Mouse (Mus musculus): Measurements from ENCODE around the gene Car5b. TPM values are rescaled to one million over a fixed set of nuclear protein-coding genes. Genes with fewer than 3 reads are reported as not detected.

Car5b gene
- total RNA-seq, 2 experiments from 2014 or later, result 2.6 to 2.7 TPM

DNA sequence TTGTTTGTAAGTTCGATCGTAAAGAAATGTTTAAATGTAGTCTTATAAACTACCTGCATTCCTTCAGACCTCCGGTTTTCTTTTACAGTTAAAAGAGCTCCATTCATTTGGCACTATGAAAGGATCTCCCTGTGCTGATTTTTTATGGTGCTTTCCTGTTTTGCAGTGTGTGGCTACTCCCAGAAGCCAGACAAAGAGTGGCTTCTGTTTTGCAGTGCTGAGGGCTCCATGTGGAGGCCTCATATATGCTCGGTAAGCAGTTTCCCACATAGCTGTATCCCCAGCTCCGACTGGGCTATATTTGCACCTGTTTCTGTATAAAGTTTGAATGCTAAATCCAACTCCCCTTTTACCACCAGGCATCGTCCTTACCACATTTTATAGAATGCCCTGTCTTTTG is 45.7 kb downstream of the Car5b start:
- intact Hi-C loops (cut with DNase I), result no loop called here
- DNase-seq (ENCODE audit: extremely low spot score in 1 of 2, low spot score in 2 of 2), result no peak

DNA sequence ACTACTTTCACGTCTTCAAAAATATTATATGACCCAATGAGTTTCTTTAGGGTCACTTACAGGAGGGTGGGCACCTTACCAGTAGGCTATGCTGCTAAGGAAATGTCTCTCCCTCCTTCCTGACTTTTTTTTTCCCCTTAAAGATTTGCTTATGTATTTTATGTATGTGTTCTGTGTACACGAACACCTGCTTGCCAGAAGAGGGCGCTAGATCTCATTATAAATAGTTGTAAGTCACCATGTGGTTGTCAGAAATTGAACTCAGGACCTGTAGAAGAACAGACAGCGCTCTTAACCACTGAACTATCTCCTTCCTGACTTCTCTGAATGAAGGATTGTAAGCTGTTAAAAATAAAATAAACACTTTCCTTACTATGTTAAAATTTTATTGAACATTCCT is 46.3 kb downstream of the Car5b start:
- no peak for DNase-seq (ENCODE audit: extremely low spot score in 1 of 2, low spot score in 2 of 2)
- intact Hi-C loops (cut with DNase I), result no loop called here

DNA sequence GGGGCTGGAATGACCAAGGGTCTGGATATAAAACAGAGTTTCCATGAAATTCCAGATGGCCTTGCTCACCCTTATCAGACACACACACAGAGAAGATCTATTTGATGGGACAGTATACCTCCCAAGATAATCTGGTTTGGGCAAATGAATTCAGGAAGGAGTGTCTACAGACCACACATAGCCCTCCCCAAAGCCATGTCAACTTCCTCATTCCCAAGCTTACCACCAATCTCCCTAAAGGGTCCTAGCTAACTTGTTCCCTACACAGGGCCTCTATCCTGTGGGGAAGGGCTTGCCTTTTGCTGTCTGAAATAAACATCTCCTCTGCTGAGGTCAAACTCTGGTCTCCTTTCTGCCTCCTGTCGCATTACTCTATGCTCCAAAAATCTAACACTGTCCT is 46.7 kb downstream of the Car5b start:
- DNase-seq (ENCODE audit: extremely low spot score in 1 of 2, low spot score in 2 of 2), result no peak
- intact Hi-C loops (cut with DNase I), result no loop called here

DNA sequence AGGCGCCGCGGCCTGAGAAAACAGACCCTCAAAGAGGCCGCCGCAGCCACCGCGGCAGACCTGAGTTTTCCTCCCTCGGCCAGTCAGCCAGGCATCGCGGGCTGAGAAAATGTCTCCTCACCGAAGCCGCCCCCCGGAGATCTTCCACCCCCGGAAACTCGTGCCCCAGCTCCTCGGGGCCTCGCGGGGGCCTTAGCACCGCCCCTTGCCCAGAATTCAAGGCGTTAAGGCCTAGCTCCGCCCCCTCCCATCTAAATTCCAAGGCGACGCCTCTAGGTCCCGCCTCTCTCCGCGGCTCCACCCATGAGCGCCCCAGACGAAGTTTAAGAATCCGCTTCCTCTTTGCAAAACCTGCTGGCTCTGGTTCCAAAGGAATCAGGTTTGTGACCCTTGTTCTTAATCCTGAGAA is 69.3 kb downstream of the Car5b start, which contains the start of gene Zrsr2:
Gene Zrsr2, minus strand, starts transcription at position 195 of the 409 bp plus-strand sequence.
- peak; percentile 52 to 93 for DNase-seq (ENCODE audit: extremely low spot score in 1 of 2, low spot score in 2 of 2)
- intact Hi-C loops (cut with DNase I), result no loop called here

DNA sequence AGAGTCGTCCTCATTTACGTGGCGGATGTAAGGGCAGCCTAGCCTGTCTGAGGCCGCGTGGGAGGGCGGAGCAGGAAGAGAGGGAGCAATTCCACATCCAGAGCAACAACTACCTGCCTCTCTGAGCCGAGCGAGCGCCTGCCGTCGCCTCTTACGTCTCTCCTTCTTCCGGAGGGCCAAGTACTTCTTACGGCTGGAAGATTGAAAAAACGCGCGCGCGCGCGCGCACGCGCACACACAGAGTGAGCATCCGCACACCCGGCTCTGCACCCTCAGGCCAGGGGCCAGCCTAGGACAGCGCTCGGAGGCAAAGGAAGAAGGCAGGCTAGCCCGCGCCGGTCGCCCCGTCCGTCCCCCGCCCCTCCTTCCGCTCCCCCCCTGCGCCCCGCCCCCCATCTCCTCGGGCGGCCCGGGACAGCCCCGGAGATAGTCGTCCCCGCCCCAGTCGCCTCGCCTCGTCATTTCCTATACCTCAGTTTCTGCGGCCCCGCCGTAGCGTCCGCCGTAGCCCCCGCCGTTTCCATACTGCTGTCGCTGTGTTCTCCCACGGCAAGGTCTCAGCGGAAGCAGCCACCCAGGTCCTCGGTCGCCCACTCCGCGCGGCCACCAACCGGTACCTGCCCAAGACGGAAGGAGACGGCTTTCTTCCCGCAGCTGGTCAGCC is 69.9 kb downstream of the Car5b start:
- intact Hi-C loops (cut with DNase I), result no loop called here
- DNase-seq (ENCODE audit: extremely low spot score in 1 of 2, low spot score in 2 of 2), result peak in 1 of 2 experiments; percentile 83

DNA sequence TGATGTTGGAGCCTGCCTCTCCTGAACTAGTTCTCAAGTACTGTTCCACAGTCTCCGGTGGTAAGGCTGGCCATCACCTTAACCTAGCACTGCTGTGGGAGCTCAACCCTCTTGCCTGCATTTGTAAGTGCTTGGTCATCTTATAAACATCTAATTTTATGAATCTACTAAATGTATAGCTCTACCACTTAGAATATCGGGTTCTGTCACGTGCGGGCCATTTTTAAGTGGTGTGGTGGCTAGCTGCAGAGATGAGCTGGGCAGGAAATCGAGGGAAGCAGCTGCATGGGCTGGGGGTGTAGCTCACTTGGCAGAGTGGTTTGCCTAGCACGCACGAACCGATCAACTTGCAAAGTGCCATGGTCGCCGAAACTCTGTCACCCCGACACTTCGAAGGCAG is 70.4 kb downstream of the Car5b start:
- no peak for DNase-seq (ENCODE audit: extremely low spot score in 1 of 2, low spot score in 2 of 2)
- intact Hi-C loops (cut with DNase I), result no loop called here

DNA sequence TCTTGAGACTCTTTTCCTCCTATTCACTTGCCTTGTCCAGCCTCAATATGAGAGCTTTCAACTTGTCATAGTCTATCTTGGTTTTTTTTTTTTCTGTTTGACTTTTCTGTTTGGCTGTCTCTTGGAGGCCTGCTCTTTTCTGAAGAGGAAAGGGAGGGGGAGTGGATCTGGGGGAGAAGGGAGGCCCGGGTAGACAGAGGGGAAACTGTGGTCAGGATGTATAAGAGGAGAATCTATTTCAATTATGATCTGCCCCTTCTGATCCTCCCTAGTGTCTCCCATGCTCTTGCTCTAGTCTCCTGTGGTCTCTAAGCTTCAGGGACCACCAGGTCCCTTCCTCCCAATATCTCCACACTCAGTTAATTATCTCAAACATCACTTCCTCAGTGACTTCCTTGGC is 76.2 kb downstream of the Car5b start:
- intact Hi-C loops (cut with DNase I), result no loop called here
- no peak for DNase-seq (ENCODE audit: extremely low spot score in 1 of 2, low spot score in 2 of 2)

DNA sequence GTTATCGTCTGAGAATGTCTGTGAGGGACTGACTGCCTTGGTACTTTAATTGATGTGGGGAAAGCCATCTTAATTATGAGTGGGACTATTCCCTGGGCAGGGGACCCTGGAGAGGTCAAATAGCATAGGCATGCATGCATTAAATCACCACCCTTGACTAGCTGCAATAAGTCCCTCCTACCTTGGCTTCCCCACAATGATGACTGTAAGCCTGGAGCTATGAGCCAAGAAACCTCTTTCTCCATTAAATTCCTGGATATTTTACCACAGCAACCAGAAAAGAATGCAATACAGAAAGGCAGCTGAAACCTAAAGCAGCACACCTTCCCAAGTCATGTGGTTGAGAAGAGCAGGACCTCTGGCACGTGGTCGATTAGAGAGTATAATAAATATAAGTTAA is 83.4 kb downstream of the Car5b start:
- intact Hi-C loops (cut with DNase I), result no loop called here
- DNase-seq (ENCODE audit: extremely low spot score in 1 of 2, low spot score in 2 of 2), result no peak

DNA sequence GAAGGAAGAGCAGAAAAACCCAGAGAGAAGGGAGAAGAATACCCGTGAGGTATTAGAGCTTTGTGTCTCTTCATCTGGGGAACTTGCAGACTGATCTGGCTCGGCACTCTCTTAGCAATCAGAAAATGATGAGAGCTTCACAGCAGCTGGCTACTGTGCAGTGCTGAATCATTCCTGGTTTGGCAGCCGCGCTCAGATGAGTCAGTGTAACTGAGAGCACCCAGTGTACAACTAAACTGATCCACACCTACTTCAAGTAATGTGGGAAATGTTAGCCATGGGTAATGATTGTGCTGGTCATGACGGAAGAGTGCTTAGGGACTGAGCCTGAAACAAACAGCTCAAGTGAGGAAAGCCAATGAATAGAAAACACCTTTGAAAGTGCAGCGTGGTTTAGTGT is 89.2 kb downstream of the Car5b start:
- DNase-seq (ENCODE audit: extremely low spot score in 1 of 2, low spot score in 2 of 2), result no peak
- intact Hi-C loops (cut with DNase I), result no loop called here

DNA sequence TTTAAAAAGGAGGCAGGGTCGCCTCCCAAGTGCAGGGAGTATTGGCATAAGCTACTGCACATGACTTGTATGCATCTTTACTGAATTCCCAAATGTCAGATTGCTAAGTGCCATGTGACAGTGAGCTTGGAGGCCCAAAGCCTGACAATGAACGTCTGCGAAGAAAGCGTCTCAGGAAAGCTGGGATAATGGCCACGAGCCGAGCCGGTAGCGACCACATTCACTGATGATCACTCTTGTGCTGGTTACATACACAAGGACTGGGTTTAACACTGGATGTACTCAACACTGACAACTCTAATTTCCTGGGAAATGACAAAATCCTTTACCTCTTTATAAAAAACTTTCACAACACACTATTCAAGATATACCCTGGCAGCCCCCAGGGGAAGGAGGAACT is 93.1 kb downstream of the Car5b start:
- DNase-seq (ENCODE audit: extremely low spot score in 1 of 2, low spot score in 2 of 2), result no peak
- intact Hi-C loops (cut with DNase I), result no loop called here

DNA sequence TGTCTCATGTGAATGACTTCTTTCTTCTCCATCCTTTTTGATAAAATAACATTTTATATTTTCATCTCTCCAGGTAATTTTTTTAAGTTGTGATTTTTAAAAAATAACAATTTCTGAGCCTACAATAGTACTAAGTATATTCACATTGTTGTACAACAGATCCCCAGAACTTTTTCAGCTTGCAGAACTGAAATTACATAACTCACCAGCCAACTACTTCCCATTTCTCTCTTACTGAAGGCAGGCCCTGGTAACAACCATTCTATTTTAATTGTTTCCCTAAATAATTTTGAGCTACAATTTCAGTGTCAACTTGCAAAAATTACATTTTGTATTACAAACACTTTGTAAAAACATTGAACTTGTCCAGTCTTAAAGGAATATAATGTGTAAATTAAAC is 98.2 kb downstream of the Car5b start:
- intact Hi-C loops (cut with DNase I), result no loop called here
- DNase-seq (ENCODE audit: extremely low spot score in 1 of 2, low spot score in 2 of 2), result no peak

Other genes with a start within 250 kb of the Car5b start
- 10 to 100 TPM; 33.5 to 39.4 TPM for gene Ap1s2, start 119.0 kb downstream of the Car5b start, total RNA-seq (2021)
- 10 to 100 TPM; 41.6 to 51.9 TPM for gene Zrsr2, start 69.3 kb downstream of the Car5b start, total RNA-seq (2021)
- gene Siah1b, start 48.5 kb upstream of the Car5b start, total RNA-seq (2021), result 10 to 100 TPM; 11.7 to 12.7 TPM
- gene Cltrn, start 60.8 kb upstream of the Car5b start, total RNA-seq (2021), result not detected
- 1 to 10 TPM in 1 of 2 experiments, under 1 TPM in 1; 0.91 to 1.0 TPM for gene Ace2, start 111.3 kb upstream of the Car5b start, total RNA-seq (2021)
- under 1 TPM; 0.49 to 0.94 TPM for gene Bmx, start 230.2 kb upstream of the Car5b start, total RNA-seq (2021)
- 1 to 10 TPM; 2.4 to 3.8 TPM for gene Pir, start 241.4 kb upstream of the Car5b start, total RNA-seq (2021)

Measured in left cerebral cortex, postnatal 10 days (tissue).